Mouse (Mus musculus) cerebral cortex, adult 2 months (tissue): ENCODE measurements around the gene Clip2.

Experiments used
- WGBS: fragments of 180-500 bp; shearing (Covaris S2); methylation state at CpG from one replicate; pipeline ENCODE4 v1.1.7; 2018; 5-methylcytosine and 5-hydroxymethylcytosine counted together

Gene Clip2

DNA sequence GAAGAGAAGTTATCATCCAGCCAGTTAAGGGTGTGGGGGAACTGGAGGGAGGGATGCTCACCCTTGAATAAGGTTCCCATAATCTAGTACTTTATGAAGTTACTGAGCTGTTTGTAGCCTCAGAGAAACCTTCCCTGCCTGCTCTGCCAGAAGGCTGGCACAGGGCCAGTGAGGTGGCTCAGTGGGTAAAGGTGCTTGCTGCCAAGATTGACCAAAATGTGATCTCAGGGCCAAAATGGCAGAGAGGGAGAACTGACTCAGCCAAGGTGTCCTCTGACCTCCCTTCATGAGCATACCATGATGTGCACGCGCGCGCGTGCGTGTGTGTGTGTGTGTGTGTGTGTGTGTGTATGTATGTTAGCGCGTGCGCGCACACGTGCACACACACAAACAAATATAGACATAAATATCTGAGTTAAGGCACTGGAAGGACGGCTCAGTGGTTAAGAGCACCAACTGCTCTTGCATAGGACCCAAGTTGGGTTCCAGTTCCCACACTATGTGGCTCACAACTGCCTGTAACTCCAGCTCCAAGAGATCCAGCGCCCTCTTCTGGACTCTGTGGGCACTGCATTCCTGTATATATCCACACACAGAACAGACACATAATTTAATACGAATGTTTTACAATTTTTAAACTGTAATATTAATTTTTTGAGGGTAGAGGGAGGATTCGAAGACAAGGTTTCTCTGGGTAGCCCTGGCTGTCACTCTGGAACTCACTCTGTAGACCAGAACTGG lies 26.1 kb downstream of the Clip2 start:
- 91% methylated on average over 15 of the region's 15 CpGs for WGBS

DNA sequence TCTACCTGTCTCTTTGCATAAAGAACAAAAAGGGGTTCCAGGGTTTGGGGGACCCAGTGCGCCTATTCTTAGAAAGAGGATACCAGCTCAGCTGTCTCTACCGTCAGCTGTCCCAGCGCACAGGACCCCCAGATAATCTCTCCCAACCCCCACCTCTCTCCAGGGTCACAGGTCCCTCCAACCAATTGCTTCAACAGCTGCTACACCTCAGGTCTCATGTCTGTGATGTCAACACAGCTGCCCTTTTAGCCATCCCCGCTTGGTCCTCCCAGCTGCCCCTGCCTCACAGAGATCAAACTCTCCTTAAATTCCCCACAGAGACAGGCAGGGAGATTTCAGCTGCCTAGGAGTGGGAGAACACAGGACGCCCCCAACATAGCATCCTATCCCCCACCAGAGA lies 28.5 kb downstream of the Clip2 start:
- 85% methylated on average over 5 of the region's 5 CpGs for WGBS

DNA sequence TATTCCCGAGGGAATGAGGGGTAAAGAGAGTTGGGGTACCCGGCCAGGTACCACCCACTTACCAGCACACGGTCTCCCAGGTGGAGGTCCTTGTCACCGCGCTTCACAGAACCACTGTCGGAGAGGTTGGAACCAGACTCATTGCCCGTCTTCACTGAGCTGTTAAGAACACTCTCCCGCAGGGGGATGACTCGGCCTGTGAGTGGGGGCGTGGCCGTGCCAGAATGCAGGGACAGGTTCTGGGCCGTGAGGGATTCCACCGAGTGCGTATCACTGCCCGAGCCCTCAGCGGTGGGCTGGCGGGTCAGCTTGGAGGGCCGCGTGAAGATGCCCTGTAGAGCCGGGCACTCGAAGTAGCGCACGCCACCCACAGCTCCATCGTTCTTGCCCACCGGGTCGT lies 29.7 kb downstream of the Clip2 start:
- 77% methylated on average over 26 of the region's 26 CpGs for WGBS

DNA sequence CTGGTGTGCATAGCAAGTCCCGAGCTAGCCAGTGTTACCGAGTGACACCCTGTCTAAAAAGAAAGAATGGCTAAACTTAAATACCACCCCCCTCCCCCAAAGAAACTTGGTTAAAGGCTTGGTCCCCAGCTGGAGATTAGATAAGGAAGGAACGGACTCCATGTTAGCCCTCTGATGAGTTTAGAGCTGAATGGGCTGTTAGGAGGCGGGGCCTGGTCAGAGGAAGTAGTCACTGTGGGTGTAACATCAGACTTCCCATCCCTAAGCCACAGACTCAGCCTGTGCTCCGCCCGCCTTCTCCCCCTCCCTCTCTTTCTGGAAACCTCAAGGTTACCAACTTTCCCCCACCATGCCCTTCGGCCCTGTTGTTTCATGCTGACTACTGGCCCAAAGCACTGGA lies 30.4 kb downstream of the Clip2 start:
- 82% methylated on average over 7 of the region's 7 CpGs for WGBS

DNA sequence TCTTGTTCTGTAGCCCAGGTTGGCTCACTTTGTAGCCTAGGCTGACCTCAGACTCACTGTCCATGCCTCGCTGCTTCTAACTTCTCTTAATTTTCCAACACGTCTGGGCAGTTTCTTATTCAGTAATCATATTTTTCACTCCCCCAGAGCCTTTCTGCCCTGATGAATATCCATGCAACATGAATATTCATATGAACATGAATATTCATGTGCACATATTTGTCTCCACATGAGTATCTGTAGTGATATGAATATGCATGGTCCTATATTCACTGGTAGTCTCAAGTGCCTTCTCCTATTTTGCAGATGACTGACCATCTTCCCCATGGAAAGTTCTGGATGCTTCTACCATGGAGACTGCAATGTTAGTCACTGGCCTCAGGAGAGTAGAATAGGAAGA lies 31.1 kb downstream of the Clip2 start:
- WGBS, result 50% methylated on average over 2 of the region's 2 CpGs

DNA sequence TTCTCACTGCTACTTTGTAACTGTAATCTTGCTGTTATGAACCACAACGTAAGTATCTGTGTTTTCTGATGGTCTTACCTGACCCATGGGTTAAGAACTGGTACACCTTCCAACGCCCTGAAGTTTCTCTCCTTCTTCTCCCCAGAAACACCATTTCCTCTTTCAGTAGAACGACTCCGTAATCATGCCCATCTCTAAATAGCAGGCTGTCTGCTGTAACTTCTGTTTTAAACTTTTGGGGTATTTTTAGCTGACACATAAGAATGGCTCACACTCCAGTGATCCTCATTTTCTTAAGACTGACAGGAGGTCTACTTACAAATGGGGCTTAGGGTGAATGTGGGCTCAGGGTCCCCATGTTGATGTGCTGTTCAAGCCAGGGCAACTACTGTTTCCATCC lies 32.1 kb downstream of the Clip2 start:
- WGBS, result 41% methylated on average over 4 of the region's 4 CpGs

DNA sequence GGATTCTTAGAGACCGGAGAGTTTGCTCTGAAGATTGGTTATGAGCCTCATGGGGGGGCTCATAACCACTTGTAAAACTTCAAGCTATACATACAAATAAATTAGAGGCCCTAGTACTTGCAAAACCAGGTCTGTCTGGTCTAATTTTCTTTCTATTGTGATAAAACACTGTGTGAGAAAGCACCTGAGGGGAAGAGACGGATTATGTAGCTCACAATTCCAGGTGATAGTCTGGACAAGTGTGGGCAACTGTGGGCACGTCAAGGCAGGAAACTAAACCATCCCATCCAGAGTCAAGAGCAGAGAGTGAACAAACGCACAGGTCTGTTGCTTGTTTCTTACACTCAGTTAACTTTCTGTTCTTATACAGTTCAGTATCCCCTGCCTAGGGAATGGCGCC lies 32.8 kb downstream of the Clip2 start:
- WGBS, result 84% methylated on average over 5 of the region's 5 CpGs

DNA sequence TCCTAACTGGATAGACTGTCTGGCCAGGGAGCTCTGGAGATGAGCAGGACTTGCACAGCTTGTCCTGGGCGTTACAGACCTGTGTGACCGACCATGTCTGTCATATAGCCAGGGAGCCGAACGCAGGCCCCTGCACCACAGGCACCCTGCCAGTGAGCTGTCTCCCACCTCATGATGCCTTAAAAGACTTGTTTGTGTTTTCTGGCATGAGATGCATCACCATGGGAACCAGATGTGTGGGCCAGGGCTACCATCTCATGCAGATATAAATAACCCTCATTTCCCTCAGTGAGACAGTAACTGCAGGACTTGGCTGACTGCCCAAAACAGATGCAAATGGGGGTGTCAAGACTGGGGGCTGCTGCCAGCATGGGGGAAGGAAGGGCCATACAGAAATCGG lies 40.1 kb downstream of the Clip2 start:
- WGBS, result 25% methylated on average over 5 of the region's 5 CpGs

DNA sequence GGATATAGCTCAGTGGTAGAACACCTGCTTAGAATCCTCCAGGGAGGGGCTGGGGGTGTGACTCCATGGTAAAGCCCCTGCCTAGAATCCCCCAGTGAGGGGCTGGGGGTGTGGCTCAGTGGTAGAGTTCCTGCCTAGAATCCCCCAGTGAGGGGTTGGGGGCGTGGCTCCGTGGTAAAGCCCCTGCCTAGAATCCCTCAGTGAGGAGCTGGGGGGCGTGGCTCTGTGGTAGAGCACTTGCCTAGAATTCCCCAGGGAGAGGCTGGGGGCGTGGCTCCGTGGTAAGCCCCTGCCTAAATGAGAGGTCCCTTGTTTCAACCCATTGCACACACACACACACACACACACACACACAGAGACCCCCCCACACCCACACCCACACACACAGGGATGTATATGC lies 42.0 kb downstream of the Clip2 start:
- WGBS, result 92% methylated on average over 5 of the region's 5 CpGs

DNA sequence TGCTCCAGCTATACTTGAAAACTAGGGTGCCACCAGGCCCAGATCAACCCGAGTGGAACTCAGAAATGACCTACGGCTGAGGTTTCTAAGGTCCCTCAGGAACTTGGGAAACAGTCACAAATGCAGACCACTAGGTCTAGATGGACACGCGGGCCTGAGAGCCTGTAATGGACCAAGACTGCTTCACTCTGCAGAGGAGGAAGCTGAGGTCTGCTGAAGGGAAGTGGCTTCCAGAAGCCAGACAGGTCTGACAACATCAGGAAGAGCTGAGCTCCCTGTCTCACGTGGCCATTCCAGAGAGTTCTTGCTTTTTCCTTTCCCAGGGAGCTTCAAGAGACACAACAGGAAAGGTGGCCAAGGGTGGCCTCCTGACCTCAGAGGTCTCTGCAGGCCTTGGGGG lies 43.3 kb downstream of the Clip2 start:
- WGBS, result 79% methylated on average over 5 of the region's 5 CpGs

DNA sequence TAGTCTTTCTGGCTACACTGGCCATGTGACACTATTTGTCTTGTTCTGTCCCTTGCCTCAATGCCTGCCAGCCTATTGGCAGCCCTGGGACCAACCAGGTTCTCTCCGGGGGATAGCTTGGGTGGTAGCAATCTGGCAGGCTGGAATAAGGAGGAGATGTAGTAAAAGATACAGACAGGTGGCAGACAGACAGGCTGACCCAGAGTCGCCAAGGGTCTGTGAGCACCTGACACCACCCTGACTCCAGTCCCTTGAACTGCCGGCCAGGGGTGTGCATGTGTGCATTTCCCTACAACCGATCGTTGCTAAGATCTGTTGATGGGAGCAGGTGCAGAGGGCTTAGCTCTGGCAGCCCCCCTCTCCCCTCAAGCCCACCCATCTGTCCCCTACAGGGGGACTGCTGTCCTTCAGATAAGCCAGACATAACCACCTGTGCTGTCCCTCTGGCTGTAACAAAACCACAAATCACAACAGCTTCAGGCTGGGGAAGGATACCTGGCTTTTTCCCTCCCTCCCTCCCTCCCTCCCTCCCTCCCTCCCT lies 44.3 kb downstream of the Clip2 start:
- WGBS, result 40% methylated on average over 5 of the region's 5 CpGs

DNA sequence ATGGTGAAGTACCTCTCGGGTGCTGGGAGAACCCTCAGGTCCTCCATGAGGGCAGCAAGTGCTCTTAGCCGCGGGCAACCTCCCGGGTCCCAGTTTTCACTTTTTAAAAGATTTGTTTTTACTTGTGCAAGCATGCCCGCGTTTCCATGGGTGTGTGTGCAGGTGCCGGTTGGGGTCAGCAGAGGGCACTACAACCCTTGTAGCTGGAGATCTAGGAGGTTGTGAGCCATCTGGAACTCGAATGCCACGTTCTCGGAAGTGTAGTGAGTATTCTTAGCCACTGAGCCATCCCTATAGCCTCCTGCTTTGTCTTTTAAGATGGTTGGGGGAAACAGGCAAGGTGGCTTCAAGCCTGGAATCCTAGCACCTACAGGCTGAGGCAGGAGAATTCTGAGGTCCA lies 44.9 kb downstream of the Clip2 start:
- WGBS, result 20% methylated on average over 10 of the region's 10 CpGs

DNA sequence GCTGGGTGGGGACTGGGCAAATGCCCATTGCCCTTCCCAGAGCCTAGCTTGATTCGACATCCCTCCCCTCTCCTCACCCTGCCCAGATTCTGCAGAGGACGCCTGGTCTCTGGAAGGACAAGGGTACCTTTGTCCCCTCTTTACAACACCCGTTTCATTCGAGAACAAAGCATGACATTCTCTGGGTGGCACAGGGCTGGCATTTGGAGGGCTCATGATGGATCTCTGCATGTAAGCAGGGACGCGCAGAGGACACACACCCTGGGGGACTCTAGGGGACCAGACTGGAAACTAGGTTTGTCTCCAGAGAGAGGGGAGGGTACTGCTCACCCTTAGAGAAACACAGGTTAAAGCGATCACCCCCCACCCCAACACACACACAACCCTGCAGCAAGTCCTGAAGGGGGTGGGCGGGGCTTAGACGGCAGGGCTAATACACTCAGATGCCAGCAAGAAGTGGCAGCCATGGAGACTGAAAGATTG lies 46.4 kb downstream of the Clip2 start:
- 52% methylated on average over 9 of the region's 9 CpGs for WGBS

DNA sequence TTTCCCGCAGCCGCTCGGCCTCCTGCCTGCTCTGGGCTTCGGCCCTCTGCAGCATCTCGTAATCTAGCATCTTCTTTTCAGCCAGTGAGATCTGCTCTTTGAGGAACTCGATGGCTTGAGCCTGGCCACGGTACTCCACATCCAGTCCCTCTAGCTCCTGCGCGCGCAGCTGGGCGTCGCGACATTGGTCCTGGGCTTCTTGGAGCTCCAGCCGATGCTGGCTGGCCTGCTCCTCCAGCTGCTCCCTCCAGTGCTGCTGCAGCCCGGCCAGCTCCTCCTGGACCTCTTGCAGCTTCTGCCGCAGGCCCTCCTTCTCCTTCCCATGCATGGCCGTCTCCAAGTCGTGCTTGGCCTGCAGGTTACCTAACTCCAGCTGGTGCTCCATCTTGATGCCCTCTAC lies 49.6 kb downstream of the Clip2 start:
- WGBS, result 92% methylated on average over 18 of the region's 18 CpGs

DNA sequence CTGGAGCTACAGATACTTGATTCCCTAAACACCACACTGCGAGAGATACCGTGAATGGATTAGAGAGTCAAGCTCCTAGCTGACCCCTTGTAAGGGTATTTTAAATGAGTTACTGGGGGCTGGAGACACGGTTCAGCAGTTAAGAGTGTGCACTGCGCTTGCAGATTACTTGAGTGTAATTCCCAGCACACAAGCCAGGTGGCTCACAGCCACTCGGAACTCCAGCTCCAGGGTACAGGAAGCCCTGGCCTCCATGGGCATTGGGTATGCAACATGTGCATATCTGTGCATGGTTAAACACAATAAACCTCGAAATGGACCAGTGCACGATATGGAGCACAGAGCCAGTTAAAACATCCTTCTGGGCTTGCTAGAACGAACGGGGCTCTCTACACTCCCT lies 50.8 kb downstream of the Clip2 start:
- WGBS, result 60% methylated on average over 9 of the region's 9 CpGs

DNA sequence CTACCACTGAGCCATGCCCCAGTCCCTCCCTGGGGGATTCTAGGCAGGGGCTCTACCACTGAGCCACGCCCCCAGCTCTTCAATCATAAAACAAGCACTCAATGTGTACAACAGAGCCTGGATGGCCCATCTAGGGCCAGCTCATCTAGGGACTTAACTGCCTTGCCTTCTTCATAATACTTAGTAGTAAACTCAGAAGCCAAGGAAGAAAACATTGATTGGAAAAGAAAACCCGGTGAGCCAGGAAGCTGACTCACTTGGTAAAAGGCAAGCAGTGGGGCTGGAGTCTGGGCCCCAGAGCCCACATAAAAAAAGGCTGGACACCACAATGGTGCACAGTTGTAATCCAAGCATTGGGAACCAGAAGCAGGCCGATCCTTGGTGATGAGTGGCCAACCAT lies 51.6 kb downstream of the Clip2 start:
- 84% methylated on average over 3 of the region's 3 CpGs for WGBS

DNA sequence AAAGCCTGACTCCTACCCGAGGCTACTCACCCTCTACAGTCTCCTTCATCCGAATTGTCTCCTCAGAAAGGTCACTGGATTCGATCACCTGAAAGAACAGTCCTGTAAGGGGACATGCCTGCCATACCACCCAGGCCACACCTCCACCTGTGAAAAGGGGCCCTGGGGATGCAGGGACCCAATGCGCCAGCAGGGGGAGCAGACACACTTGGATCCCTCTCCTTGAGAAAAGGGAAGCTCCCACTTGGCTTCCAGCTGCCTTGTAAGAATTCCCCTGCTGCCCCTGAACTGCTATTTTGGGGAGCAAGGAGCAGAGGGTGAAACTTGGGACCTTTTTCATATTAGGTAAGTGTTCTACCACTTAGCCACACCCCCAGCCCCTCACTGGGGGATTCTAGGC lies 52.2 kb downstream of the Clip2 start:
- 76% methylated on average over 4 of the region's 4 CpGs for WGBS

DNA sequence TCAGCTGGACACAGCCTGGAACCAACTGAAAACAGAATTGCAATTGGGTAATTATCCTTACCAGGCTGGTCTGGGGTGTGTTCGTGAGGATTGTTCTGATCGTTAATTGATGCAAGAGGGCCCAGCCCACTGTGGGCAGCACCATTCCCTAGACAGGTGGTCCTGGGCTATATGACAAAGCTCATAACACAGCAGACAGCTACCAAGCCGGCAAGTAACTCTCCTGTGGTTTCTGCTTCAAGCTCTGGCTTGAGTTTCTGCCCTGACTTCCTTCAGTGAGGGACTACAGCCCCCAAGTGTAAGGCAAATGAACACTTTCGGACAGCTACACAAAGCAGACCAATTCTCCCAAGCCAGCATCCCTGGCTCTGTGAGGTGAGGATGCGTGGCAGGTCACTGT lies 55.2 kb downstream of the Clip2 start:
- 94% methylated on average over 5 of the region's 5 CpGs for WGBS

DNA sequence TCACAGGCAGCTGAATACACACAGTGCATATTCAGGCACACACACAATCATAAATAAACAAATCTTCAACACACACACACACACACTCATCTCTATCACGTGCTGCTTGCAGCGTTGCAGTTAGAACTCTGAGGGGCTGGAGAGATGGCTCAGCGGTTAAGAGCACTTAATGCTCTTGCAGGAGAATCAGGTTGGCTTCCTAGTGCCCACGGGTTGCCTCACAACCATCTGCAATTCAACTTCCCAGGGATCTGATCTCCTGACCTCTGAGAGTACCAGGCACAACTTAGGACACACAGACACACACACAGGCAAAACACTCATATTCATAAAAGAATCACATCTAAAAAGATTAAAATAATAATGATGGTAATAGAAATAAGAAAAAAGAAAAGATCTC lies 56.4 kb downstream of the Clip2 start:
- WGBS, result 70% methylated on average over 4 of the region's 4 CpGs

DNA sequence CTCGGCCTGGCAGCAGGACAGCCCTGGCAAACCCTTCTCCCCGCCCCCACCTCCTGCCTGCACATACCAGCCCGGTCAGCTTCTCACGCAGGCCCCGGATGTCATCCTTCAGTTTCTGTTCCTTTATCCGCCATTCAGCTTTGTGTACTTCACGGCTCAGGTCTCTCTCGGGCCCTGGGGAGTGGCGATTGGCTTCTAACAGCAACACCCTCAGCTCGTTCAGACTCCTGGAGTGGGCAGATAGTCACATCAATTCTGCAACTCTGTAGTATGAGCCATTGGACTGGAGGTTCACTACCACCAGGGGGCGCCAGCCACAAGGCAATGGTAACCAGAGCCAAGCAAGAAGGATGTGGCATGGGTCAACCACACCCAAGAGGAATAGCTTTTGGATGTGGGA lies 58.1 kb downstream of the Clip2 start:
- 31% methylated on average over 11 of the region's 11 CpGs for WGBS

DNA sequence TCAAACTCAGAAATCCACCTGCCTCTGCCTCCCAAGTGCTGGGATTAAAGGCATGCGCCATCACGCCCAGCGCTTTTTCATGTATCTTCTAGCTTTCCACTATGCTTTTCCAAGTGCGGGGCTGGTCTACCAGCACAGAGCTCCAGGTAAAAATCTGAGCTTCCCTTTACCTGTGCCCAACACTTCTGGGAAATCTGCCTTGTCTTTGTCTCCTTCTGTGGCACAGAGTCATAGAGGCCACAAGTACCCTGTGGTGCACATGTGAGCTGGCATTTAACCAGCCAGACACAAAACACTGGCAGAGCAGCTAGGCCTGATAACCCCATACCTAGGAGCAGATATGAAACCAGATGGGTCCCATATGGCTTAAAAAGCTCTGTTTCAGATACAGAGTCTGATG lies 59.3 kb downstream of the Clip2 start:
- WGBS, result 98% methylated on average over 4 of the region's 4 CpGs

DNA sequence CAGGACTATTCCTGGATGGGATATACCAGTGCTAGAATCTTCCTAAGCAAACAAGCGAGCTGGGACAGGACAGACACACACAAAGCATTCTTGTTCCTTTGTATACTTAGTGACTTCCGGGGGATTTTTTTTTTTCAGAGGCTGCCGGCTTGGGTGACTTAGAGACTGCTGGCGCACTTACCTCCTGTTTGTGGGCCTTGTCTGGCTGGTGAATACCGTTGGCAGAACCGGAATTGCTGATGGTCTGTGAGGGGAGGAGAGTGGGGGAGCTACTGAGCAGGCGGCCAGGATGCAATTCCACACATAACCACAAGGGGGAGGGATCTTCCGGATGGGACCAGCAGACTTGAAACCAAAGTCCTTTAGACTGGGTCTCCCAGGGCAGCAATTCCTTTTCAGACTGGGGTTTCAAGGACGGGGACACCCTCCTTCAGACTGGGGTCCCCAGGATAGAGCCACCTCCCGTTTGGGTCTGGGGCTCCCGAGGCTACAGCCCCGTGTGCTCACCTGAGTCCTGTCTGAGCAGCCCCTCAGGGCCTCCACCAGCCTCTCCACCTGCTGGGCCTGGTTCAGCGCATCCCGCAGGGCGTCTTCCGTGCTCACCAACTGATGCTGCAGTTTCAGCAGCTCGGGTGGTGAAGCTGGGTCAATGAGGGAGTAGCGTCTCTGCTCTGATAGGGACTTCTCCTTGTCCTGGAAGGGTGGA lies 60.4 kb downstream of the Clip2 start:
- 24% methylated on average over 18 of the region's 18 CpGs for WGBS

DNA sequence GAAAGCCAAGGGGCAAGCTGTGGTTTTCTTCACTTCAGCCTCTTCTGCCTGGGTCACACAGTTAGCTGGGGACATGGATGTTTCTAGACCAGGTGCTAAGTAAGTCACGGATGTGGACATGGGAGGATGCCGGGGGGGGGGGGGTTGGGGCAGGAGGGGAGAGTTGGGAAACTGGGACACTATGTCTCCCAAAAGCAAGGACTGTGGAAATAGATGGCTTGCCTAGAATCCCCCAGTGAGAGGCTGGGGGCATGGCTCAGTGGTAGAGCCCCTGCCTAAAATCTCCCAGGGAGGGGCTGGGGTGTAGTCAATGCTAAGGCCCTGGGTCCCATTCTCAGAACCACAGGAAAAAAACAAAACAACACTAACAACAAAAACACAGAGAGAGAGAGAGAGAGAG lies 61.0 kb downstream of the Clip2 start:
- WGBS, result 87% methylated on average over 2 of the region's 2 CpGs
